Mouse (Mus musculus): Measurements from ENCODE around the gene Dgcr2.

The Dgcr2 gene

DNA sequence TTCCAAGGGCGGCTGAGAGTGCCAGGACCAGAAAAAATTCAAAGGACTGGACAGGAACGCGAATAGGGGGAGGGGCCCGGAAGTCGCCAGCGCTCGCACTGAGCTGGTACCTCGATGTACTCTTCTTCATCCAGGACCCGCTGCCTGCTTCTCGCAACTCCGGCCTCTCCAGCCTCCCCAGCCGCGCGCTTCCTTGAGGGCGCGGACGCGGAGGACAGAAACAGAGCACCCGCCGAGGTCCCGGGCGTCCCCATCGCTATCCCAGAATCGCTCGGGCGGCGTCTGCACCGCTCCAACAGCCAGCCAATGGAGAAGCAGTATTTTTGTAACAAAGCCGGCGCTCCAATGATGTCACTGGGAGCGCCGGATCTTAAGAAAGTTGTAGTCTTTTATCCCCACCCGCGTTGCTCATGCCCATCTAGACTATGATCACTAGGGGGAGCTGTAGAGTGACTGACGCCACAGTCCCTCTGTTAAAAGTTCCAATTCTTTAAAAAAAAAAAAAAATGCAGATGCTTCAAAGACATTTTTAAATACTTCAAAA lies 12.8 kb upstream of the Dgcr2 start, which contains the start of gene Ess2:
Gene Ess2, minus strand, starts transcription at position 297 of the 544 bp plus-strand sequence.
- peak; percentile 86 to 90 for DNase-seq (ENCODE audit: low spot score in 2 of 2)

DNA sequence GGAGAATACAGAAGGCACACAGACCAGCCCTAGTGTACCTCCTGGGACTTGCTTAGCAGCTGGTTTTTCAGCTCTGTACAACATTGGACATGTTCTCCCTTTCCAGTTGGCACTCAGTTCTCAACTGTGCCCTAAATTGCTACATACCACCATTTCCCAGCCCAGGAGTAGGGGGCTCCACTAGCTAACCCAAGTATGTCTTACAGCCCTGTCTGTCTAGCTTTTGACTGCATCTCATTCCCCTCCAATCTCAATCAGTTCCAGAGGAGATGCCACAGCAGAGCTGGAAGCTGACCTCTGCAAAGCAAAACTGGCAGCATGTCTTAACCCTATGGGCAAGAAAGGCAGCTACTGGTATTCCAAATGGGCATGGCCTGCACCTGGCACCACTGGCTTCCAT lies 2.3 kb downstream of the Dgcr2 start:
- DNase-seq (ENCODE audit: low spot score in 2 of 2) = no peak

GRCm38 (mm10) chr16:17893923-17894322 lies 4.4 kb downstream of the Dgcr2 start, which contains the start of gene Tssk1:
Tssk1 (plus strand) TSS chr16:17894223.
- DNase-seq (ENCODE audit: low spot score in 2 of 2) = no peak

GRCm38 (mm10) chr16:17892606-17893005 lies 5.8 kb downstream of the Dgcr2 start:
- no peak for DNase-seq (ENCODE audit: low spot score in 2 of 2)

DNA sequence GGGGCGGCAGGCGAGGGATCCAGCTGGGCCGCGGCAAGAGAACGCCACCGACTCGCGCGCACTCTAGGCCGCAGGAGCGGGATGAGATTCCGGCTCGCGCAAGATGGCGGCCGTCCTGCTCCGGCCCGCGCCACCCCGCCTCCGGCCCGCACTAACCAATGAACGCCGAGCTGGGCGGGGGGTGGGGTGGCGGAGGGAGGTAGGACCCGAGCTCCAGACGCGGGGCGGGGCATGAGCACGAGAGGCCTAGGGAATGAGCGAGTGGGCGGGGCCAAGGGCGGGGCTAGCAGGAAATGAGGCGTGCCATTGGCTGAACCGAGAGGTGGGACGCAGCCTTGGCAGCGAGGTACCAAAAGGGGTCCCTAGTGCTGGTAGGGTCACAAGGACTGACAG lies 6.8 kb downstream of the Dgcr2 start, which contains the start of gene Gm20518:
Gene Gm20518, minus strand, starts transcription at position 105 of the 393 bp plus-strand sequence.
- peak; percentile 99 to 100 for DNase-seq (ENCODE audit: low spot score in 2 of 2)

DNA sequence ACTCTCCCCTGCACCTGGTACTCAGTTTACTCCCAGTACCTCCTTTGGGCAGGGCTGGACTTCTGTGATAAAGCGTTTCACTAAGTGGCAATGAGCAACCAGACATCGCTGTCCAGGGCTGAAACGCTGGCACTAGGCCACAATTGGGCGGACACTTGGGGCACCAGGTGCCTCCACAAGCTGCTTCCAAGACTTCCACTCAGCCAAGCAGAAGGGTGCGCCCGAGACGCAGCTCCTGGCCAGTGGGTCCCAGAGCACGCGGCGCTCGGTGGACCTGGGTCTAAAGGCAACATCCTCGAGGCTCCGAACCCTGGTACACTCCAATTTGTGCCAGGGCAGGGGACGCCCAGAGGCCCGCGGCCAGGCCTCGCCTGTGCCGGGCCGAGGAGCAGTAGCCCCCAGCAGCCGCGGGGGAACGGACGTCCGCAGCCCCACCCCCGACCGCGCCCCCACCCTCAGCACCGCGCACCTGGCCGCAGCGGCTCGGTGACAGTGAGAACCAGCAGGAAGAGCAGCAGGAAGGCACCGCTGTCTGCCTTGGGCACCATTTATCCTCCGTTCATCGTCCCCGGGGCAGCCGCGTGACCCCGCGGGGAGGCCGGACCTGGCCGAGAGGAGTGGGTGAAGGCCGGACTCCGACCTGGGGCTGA lies 7.3 kb downstream of the Dgcr2 start:
- DNase-seq (ENCODE audit: low spot score in 2 of 2) = peak; percentile 85 to 88

DNA sequence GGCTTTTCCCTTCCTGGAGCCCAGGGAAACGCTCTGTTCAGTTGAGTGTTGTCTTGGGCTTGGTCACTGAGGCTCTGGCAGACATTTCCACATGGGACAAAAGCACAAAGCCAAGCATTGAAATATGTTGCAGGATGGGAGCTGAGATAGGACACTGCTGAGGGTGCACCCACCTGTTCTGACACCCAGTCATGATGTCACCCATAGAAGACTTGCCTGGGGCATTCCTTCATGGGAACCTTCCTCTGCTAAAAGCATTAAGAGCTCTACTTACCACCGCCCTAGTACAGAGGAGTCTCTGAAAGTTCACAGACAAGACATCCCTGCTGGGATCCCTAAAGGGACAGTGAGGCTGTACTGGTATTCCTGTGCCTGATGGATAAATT lies 8.0 kb downstream of the Dgcr2 start:
- no peak for DNase-seq (ENCODE audit: low spot score in 2 of 2)

DNA sequence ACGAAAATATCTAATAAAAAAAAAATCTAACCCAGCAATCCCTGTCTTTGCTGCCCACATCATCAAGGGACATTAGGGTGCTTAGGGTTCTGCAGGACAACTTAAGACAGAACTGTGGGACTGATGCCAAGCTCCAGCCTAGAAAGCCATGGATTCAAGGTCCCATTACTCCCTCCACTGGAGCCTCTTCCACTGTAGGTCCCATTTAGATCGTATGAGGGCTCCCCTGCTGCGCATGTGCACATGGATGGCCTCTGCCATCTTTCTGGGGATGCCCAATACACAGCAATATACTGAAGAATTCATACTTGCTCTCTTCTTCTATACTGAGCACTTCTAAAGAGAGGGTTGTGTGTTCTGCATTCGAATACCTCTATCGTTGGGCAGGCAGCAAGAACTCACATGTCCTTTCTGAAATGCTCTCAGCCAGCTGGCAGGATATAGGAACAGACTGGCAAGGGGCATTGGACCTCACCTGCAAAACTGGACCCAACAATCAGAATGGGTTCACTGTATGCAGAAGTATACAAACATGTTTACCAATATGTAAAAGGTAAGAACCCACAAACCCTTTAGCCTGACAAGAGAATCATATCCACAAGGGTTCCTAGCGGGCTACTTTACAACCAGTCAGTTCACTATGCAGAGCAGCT lies 8.5 kb downstream of the Dgcr2 start:
- DNase-seq (ENCODE audit: low spot score in 2 of 2) = no peak

GRCm38 (mm10) chr16:17884116-17884515 lies 14.2 kb downstream of the Dgcr2 start:
- no peak for DNase-seq (ENCODE audit: low spot score in 2 of 2)

DNA sequence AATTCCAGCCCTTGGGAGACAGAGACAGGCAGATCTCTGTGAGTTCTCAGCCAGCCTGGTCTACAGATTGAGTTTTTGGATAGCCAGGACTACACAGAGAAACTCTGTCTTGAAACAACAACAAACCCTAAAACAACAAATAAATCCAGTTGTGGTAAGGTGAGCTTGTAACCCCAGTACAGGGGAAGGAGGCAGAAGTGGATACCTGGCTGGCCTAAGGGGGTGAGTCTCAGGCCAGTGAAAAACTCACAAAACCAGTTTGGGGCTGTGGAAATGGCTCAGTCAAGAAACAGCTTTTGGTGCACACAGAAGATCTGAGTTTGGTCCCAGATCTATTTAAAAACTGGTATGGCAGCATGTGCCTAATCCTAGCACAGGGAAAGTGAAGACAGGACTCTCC lies 16.2 kb downstream of the Dgcr2 start:
- DNase-seq (ENCODE audit: low spot score in 2 of 2) = no peak

- DNase-seq (ENCODE audit: low spot score in 2 of 2) = no peak
Measured at GRCm38 (mm10) chr16:17879571-17879970, 18.8 kb downstream of the Dgcr2 start.

DNA sequence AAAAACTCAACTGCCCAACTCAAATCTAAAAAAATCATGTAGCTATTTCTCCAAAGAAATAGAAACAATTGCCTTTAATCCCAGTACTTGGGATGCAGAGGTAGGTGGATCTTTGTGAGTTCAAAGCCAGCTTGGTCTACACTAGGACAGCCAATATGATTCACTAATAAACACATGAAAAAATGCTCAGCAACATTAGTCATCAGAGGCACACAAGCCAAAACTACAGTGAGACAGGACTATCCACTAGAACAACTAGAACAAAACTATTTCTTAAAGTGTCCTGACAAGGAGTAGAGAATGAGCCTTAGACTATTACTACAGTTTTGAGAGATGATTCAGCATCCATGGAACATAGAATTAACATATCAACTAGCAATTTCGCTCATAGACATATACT lies 22.3 kb downstream of the Dgcr2 start:
- no peak for DNase-seq (ENCODE audit: low spot score in 2 of 2)

DNA sequence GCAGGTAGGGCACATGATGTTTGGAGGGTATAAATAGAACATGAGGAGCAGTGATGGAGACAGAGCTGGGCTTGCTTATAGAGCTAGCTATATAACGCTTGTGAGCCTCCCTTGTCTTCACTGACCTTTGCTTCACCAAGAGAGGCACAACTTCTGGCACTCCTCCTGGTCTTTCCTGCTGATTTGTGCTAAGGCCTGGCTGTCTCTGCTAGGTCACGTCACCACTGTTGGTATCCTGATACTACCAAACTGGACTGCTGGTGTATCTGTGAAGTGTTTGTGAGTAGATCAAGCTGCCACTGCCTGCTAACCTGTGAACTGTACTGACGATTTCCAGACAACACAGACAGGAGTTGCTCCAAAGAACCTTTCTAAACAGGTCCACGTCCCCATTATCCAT lies 23.2 kb downstream of the Dgcr2 start:
- no peak for DNase-seq (ENCODE audit: low spot score in 2 of 2)

GRCm38 (mm10) chr16:17872995-17873394 lies 25.4 kb downstream of the Dgcr2 start:
- no peak for DNase-seq (ENCODE audit: low spot score in 2 of 2)

DNA sequence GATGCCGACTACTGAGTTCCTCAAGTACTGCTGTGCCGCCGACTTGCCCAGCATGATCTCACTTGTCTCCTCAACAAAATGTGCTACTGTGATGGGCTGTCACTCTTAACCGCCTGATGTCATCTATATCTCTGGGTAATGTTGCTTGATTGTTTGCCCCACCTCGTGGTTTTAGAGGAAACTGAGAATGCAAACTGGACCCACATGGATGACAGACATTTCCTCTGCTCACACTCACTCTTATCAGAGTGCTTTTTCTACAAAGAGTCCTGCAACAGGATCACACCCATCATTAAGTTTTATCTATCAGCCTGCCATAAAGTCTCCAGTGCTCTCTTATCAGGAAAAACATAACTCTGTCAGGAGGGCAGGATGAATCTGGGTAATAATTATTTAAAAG lies 27.1 kb downstream of the Dgcr2 start:
- no peak for DNase-seq (ENCODE audit: low spot score in 2 of 2)

- DNase-seq (ENCODE audit: low spot score in 2 of 2) = no peak
Measured at GRCm38 (mm10) chr16:17865770-17866169, 32.6 kb downstream of the Dgcr2 start.

- no peak for DNase-seq (ENCODE audit: low spot score in 2 of 2)
Measured at GRCm38 (mm10) chr16:17865293-17865692, 33.1 kb downstream of the Dgcr2 start.

- no peak for DNase-seq (ENCODE audit: low spot score in 2 of 2)
Measured at GRCm38 (mm10) chr16:17858592-17858991, 39.8 kb downstream of the Dgcr2 start.

- no peak for DNase-seq (ENCODE audit: low spot score in 2 of 2)
Measured at GRCm38 (mm10) chr16:17857157-17857556, 41.2 kb downstream of the Dgcr2 start.

GRCm38 (mm10) chr16:17853263-17853662 lies 45.1 kb downstream of the Dgcr2 start:
- no peak for DNase-seq (ENCODE audit: low spot score in 2 of 2)

DNA sequence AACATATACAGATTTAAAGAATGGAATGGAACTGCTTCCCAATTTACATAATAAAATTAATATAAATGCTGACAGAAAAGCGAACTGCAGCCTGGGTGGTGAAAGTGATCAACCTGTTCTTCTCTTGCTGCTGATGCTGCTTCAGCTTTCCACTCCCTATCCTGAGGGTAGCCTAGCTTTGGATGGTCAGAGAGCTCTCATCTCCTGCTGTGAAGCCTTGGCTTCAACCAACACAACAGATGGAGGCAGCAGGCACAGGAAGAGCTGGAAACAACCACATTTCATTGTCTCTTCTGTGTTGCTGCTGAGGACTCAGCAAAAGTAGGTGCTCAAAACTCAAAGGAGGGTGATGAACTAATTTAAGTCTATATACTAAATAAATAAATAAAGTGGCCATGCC lies 46.5 kb downstream of the Dgcr2 start:
- DNase-seq (ENCODE audit: low spot score in 2 of 2) = no peak

DNA sequence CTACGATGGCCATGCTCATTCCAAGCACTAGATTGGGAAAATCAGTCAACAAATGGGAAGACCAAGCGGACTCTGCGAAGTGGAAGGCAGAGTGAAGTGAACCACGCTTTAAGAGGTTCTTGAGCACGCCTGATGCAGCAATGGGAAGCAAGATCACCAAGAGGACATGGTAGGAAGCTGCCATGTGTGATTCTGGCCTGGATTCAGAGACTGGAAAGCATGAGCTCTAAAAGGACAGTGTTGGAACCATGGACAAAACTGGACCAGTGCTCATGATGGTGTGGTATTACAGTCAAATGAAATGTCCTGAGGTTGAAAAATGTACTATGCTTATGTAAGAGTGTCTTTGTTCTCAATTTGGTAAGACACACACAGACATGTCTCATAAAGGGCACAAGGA lies 47.0 kb downstream of the Dgcr2 start:
- no peak for DNase-seq (ENCODE audit: low spot score in 2 of 2)

GRCm38 (mm10) chr16:17849486-17849885 lies 48.9 kb downstream of the Dgcr2 start:
- no peak for DNase-seq (ENCODE audit: low spot score in 2 of 2)
